Mouse (Mus musculus) adrenal gland, adult (tissue): ENCODE results near the gene Foxp1.

Source experiments
- DNase-seq, 2 experiments: peaks; one replicate each; pipeline ENCODE4 v3.0.0; 2022 to 2023; ENCODE audit warnings: low spot score in 1 of 2; ENCODE audit not compliant: inconsistent age in 2 of 2

Foxp1 gene

GRCm38 (mm10) chr6:99521038-99521640 lies 1.4 kb downstream of the Foxp1 start:
- DNase-seq = peak; percentile 78 to 87

- no peak for DNase-seq
Measured at GRCm38 (mm10) chr6:99520676-99521037, 1.9 kb downstream of the Foxp1 start.

DNA sequence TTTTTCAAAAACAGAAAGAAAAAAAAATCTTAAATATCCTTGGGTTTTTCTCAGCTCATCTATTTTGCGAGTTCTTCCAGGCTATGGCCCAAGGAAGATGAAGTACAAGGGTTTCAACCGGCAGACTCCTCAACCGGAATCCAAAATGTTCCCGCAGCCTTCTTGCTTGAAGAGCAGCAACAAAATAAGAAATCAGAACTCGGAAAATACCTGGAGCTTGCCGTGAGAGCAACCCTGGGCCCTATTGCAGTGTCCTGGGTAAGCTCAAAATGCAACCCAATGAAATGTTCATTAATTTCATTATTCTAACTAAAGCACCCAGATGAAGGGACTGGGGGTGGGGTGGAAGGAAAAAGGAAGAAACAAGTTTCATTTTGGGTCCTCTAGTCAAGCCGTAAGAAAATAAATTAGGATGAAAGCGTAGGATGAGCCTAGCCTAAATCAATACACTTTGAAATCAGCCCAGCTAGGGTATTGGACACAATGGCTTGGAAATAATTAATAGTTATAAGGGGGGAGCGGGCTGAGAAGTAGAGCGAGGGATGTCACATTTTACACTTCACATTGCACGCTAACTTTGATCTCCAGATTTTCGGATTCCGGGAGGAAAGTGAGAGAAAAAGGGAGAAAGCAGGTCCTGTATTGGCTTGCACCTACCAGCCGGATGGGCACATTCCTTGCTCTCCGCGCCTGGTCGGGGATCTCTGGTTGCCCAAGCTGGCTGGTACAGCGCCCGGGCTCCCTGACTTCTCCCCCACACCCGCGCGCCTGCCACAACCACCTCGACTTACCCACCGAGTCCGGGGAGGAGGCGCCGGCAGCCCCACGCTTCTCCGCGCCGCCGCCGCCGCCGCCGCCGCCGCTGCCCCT lies 2.5 kb downstream of the Foxp1 start:
- peak; percentile 57 to 79 for DNase-seq

GRCm38 (mm10) chr6:99519052-99519451 lies 3.5 kb downstream of the Foxp1 start:
- DNase-seq = no peak

DNA sequence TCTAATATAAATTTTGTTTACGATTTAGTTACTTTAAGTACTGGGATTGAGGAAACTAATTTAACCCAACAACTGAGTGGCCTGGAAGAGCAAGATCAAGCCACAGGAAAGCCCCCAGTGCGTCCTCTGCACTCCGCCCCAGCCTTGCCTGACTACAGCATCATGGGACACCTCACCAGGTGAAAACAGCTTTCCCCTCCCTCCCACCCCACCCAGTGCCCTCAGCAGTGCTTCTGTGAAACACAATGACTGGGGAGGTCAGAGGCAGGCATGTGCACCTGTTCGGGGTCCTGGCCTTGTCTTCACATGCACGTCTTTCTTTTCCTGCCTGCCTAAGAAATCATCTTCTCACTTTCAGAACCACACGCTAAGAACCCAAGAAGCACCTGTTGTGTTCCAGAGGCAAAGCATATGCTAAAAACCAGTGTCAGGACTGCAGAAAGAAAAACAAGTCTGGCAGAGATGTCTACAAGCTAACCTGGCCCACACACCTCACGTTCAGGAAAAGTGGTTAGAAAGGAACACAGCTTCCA lies 6.8 kb downstream of the Foxp1 start:
- no peak for DNase-seq

DNA sequence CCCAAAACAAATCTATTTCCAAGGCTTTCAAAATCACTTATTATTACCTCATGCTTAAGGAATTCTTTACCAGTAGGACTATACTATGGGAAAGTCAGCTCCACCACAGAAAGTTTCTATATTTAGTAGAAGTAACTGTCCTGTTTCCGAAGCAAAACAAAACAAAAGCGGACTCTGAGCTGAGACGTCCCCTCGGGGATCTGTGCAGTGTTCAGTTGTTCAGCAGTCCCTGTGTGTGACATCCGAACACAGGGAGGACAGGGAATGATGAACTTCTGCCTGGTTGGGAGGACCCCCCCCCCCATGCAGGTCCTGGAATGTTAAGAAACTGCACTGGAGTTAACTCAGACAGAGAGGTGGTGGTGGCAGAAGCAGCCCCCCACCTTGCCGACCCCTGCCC lies 10.7 kb downstream of the Foxp1 start:
- no peak for DNase-seq

DNA sequence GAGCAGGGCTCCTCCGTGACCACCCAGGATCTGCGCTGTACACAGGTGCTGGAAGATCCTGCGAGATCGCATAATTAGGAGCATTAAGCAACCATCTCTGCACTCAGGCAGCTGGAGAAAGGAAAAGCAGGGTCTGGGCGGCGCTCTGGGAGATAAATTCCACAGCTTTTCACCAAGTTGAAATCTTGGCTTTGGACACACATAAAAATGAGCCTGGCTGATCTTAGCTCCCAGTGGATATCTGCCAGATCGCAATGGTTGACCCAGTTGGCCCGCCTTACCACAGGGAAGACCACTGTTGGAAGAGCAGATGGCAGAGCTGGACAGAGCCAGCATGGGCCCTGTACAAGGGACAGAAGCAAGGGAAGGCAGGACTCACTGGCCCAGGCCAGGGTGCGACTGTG lies 13.3 kb downstream of the Foxp1 start:
- peak in 1 of 2 experiments; percentile 32 for DNase-seq

GRCm38 (mm10) chr6:99506816-99507215 lies 15.7 kb downstream of the Foxp1 start:
- no peak for DNase-seq

DNA sequence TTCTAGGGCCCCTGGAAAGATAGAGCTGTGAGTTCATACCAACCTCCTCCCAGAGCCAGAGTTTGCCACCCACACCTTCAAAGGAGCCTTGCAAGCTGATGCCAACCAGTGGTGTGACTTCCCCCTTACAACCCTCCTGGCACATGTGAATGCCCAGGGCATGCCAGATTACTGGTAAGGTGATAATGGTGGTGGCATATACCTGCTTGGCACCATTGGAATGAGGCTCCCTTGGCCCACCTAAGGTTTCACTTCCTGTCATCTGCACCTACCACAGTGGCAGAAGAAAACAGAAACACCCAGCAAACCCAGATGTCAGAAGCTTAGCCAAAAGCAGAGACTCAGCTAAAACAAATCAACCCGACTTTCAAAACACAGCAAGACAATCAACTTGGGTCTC lies 18.8 kb downstream of the Foxp1 start:
- DNase-seq = no peak

- DNase-seq = peak in 1 of 2 experiments; percentile 34
Measured at GRCm38 (mm10) chr6:99502727-99503126, 19.8 kb downstream of the Foxp1 start.

GRCm38 (mm10) chr6:99502314-99502713 lies 20.2 kb downstream of the Foxp1 start:
- DNase-seq = peak in 1 of 2 experiments; percentile 40

DNA sequence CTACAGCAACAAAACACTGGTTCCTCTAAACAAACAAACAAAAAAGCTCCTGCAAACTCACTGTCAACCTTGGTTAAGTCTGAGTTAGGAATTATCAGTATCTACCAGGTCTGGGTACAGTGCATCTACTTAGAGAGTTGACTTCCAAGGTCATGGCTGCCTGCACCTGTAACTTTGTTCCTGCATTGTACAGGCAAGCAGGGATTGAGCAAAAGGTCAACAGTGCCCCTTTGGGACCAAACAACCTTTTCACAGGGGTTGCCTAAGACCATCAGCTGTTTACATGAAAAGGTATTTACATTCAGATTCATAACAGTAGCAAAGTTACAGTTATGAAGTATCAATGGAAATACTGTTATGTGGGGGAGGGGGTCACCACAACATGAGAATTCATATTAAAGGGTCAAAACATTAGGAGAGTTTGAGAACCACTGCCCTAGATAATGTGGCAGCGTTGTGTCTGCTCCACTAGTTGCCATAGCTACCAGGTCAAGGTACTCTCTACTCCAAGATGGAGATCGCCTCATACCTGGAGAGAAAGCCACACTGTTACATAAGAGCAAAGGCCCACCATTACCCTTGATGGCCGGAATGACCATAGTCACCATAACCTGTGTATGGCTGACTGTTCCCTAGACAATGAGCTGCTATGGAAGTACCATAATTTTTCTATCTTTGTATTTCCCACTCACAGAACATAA lies 21.8 kb downstream of the Foxp1 start:
- no peak for DNase-seq

- DNase-seq = no peak
Measured at GRCm38 (mm10) chr6:99498082-99498481, 24.4 kb downstream of the Foxp1 start.

DNA sequence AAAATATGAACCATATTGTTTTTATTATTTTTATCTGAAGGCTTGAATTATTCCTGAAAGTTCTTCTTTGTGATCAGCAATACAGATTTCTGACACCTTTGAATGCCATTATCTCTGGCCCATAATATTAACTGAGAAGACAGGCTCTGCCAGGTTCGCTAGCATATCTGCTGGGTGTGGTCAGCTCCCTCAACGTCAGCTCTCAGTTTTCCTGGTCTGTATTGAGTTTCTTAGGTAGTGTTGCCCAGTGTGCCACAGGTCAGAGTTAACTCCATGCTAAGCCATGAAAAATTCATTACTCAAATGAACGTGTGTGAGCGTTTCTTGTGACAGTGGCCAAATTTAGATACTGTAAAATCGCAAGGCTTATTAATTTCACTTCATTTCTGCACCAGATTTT lies 26.4 kb downstream of the Foxp1 start:
- no peak for DNase-seq

DNA sequence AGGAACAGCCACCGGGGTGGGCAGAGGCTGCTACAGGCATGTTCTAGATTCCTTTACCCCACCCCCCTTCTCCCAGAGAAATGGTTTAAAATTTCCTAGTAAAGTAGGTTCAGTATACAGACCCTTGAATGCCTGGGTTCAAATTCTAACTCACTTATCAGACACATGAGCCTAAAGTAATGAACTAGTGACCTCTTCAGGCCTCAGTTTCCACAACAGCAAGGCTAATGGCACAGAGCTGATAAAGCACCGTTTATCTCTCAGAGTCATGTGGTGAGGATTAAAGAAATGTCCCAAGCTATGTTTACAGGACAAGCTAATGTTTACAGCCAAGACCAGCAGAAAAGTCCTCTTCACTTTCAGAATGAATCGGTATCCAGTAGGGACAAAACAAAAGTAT lies 29.6 kb downstream of the Foxp1 start:
- DNase-seq = peak in 1 of 2 experiments; percentile 34

DNA sequence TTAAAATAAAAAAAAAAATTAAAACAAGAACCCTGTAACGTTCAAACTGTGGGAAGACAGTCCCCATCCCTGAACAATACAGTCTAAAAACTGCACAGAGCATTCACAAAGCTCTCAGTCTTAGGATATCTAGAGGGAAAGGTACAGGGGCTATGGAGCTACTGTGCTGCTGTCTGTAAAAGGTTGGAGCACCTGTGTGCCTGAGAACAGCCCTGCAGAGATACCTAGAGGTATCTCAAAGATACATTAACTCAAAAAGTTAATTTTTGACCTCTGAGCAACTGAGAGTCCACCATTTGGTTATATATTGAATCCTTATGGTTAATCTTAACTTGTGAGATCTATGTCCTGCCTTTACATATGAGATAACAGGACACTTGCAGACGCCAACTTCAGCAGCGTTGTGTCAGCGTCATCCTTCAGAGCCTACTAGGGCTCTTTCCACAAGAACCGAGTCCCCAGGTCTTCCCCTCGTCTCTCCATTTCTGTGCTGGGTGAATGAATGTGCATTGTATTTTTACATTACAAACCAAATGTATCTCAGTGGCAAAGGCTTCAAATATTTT lies 30.5 kb downstream of the Foxp1 start:
- no peak for DNase-seq

DNA sequence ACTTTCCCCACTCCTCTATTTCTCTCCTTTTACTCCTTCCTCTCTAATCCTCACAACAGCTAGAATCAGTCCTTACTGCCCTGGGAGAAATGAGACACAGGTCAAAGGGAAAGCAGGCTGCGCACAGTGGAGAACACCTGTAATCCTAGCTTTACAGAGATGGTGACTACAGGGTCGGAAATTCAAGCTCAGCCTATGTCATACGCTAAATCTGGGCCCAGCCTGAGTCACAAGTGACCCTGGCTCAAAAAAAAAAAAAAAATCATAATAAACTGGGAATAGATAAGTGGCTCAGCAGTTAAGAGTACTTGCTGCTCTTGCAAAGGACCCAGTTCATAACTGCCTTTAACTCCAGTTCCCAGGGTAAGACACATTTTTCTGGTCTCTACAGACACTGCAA lies 31.4 kb downstream of the Foxp1 start:
- peak; percentile 34 to 64 for DNase-seq

DNA sequence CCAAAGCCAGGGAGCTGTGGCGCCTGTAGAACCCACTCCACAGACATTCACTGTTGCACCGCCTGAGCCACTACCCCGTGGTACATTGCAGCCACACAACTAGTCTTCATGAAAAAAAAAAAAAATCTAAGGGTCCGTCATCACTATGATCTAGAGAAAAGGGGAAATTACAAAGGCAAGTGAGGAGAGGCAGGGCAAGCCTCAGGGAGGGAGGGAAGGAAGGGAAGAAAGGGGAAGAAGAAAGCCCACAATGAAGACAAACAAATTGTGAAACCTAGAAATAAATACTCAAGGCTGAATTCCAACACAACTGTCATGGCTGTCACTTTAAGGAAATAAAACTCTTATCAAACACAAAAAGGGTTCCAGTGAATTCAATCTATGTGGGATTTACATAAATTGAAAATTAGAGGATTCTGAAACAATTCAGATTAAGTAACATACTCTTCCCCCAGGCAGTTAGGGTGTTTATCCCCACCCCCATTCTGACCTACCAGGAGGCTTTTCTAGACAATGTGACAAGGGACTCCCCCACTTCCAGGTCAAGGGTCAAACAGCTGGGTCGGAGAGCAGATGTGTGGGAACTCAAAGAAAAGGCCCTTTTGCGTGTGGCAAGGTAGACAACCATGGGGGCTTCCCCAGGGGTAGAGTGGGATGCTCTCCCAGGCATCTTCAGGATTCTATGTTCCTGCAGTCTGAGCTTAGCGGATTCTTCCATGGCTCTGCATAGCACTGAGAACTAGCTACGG lies 32.4 kb downstream of the Foxp1 start:
- no peak for DNase-seq

DNA sequence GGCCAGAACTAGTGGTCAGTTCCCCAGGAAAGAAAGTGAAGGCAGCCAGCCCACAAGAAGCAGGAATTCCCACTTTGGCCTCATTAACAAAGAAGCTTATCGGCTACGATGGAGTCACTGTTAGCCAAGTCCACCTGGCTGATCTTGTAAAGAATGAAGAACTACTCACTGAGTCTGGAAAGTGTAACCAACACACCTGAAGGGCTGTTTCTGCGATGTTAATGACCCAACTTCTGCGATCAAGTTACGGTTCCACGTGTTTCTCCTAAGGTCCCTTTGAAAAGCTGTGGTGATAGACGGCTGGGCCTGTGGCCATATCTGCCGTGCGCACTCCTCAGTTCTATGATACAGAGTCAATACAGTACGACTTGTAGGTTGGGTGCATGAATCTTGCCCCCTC lies 33.1 kb downstream of the Foxp1 start:
- no peak for DNase-seq

- peak; percentile 38 to 62 for DNase-seq
Measured at GRCm38 (mm10) chr6:99485884-99486640, 36.5 kb downstream of the Foxp1 start.
